Mouse (Mus musculus) testis, postnatal 14 days (tissue): ENCODE measurements at regions not wholly inside any gene's neighbourhood (a gene's known extent, or its start where the extent isn't known, plus 50 kb on each side); places are given as distances from the start of the nearest gene placed in this dataset.

ENCODE experiments used
- DNase-seq: peaks from one replicate; pipeline ENCODE4 v3.0.0; 2021; ENCODE audit warnings: low spot score

GRCm38 (mm10) chr3:41296152-41296809 is 213.4 kb upstream of the Pgrmc2 start:
- no peak for DNase-seq

GRCm38 (mm10) chr3:41295150-41295549 is 212.3 kb upstream of the Pgrmc2 start:
- DNase-seq: peak; percentile 20

- DNase-seq: no peak
These were observed 207.9 kb upstream of the Pgrmc2 start for GRCm38 (mm10) chr3:41290535-41291307.

- DNase-seq: no peak
These were observed 205.9 kb upstream of the Pgrmc2 start for GRCm38 (mm10) chr3:41288735-41289134.

GRCm38 (mm10) chr3:41288066-41288465 is 205.2 kb upstream of the Pgrmc2 start:
- no peak for DNase-seq

GRCm38 (mm10) chr3:41285336-41285735 is 202.5 kb upstream of the Pgrmc2 start:
- DNase-seq: no peak

GRCm38 (mm10) chr3:41284897-41285296 is 202.1 kb upstream of the Pgrmc2 start:
- peak; percentile 8 for DNase-seq

- no peak for DNase-seq
These were observed 199.7 kb upstream of the Pgrmc2 start for GRCm38 (mm10) chr3:41282431-41283037.

- DNase-seq: no peak
These were observed 193.2 kb upstream of the Pgrmc2 start for GRCm38 (mm10) chr3:41276096-41276495.

- DNase-seq: no peak
These were observed 185.7 kb upstream of the Pgrmc2 start for GRCm38 (mm10) chr3:41268516-41268915.

GRCm38 (mm10) chr3:41266216-41266615 is 183.4 kb upstream of the Pgrmc2 start:
- no peak for DNase-seq

- no peak for DNase-seq
These were observed 182.6 kb upstream of the Pgrmc2 start for GRCm38 (mm10) chr3:41265399-41265798.

- no peak for DNase-seq
These were observed 175.4 kb upstream of the Pgrmc2 start for GRCm38 (mm10) chr3:41258291-41258690.

- no peak for DNase-seq
These were observed 162.1 kb upstream of the Pgrmc2 start for GRCm38 (mm10) chr3:41244960-41245359.

- DNase-seq: no peak
These were observed 159.2 kb upstream of the Pgrmc2 start for GRCm38 (mm10) chr3:41241856-41242552.

- DNase-seq: no peak
These were observed 157.0 kb upstream of the Pgrmc2 start for GRCm38 (mm10) chr3:41239801-41240200.

GRCm38 (mm10) chr3:41239246-41239645 is 156.4 kb upstream of the Pgrmc2 start:
- DNase-seq: no peak

- DNase-seq: no peak
These were observed 155.2 kb upstream of the Pgrmc2 start for GRCm38 (mm10) chr3:41238046-41238445.

GRCm38 (mm10) chr3:41235610-41236009 is 152.8 kb upstream of the Pgrmc2 start:
- DNase-seq: no peak

- DNase-seq: no peak
These were observed 152.1 kb upstream of the Pgrmc2 start for GRCm38 (mm10) chr3:41234994-41235393.

GRCm38 (mm10) chr3:41234191-41234590 is 151.3 kb upstream of the Pgrmc2 start:
- no peak for DNase-seq

GRCm38 (mm10) chr3:41233439-41233838 is 150.6 kb upstream of the Pgrmc2 start:
- no peak for DNase-seq

- DNase-seq: no peak
These were observed 148.1 kb upstream of the Pgrmc2 start for GRCm38 (mm10) chr3:41230961-41231377.
